Mouse (Mus musculus) stomach, postnatal 0 days (tissue): ENCODE results near the gene Trim71.

Experiments used
- CTCF ChIP-seq: IDR thresholded peaks from 2 replicates; pipeline ENCODE4 v1.5.1; 2016; ENCODE audit warnings: antibody characterized with exemption, low read depth, mild to moderate bottlenecking, moderate library complexity
- EP300 ChIP-seq: optimal IDR thresholded peaks from 2 replicates; pipeline ENCODE3; 2016; ENCODE audit warnings: antibody characterized with exemption

DNA sequence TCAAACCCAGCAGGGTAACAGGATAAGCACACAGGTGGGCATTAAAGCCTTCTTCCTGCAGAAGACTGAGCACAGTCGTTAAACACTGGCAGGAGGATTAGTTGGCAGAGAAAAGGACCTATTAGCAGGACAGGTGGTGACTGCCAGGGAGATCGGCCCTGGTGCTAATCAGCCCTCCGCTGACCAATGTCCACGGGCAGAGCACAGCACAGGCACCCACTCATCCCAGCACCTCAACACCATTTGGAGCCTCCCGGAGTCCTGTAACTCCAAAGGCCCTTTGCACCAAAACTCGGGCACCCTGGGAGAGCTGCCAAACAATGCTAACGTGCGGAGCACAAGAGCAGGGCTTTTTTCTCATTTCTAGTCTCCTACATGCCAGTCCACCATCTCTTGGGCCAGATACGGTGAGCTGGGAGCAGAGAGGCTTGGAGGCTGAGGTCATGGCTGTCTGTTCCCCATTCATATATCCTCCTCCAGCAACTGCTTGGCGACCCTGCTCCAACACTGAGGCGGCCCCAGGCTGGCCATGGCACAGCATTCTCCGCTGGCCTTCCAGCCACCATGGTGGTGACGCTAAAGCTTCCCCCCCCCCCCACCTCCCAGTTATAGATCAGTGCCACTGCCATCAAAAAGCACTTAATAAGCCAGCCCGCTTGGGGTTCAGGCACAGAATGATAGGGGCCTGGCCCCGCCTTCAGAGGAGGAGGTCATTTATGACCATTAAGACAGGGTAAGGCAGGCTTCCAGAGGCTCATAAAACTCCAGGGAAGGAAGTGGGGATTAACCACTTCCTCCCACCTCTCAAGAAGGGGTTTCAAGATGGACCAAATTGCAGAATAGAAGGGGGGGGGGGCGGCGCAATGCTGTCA, 20.1 kb downstream of the Trim71 start:
- TF ChIP-seq CTCF, result no peak
- no peak for TF ChIP-seq EP300
